Mouse (Mus musculus): ENCODE measurements around the gene Grid2.

DNA sequence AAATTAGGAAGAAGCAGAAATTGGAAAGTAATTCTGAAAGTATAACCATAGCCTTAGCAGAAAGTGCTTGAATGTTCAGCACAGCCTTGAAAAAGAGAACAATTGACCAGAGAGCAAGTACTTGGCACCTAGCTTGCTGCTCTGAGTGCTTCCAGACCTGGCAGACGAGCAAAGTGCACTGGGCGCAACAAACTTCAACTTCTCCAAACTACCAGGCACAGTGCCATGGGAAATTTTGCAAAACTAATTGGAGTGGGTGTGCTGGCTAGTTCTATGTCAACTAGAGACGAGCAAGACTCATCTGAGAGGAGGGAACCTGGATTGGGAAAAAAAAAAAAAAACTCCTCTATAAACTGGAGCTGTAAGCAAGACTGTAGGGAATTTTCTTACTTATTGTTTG, 980.7 kb downstream of the Grid2 start:
- TF ChIP-seq POLR2AphosphoS5 (IDR thresholded peaks at IDR 0.05; ENCODE audit: borderline replicate concordance, low read depth, low read length) (no peak), RCOR1 (IDR thresholded peaks at IDR 0.05; ENCODE audit: low read depth, low read length) (no peak), CTCF (IDR thresholded peaks at IDR 0.05 in 2 of 3, conservative IDR thresholded peaks at IDR 0.05 in 1 of 3; ENCODE audit: control insufficient read depth in 1 of 3, insufficient read depth in 1 of 3, low read depth in 2 of 3, low read length in 3 of 3, poor library complexity in 1 of 3, severe bottlenecking in 1 of 3) (no peak), HCFC1 (IDR thresholded peaks at IDR 0.05; ENCODE audit: low read depth, low read length) (no peak), POLR2A (IDR thresholded peaks at IDR 0.05; ENCODE audit: control insufficient read depth in 1 of 2, insufficient read depth in 1 of 2, low read depth in 1 of 2, low read length in 2 of 2, poor library complexity in 1 of 2) (no peak), CHD2 (IDR thresholded peaks at IDR 0.05; ENCODE audit: low read length) (no peak), NRF1 (IDR thresholded peaks at IDR 0.05; ENCODE audit: insufficient read depth, low read depth, low read length, poor library complexity, severe bottlenecking) (no peak)

Data from MEL (cell line).